Mouse (Mus musculus) adrenal gland, postnatal 36 days (tissue): Measurements from ENCODE around the gene Gcnt7. TPM values are rescaled to one million over a fixed set of nuclear protein-coding genes. Genes with fewer than 3 reads are reported as not detected.

Experiments used
- DNase-seq, 2 experiments: peaks; one replicate each; pipeline ENCODE4 v3.0.0; 2021; ENCODE audit warnings: mixed read lengths in 1 of 2
- total RNA-seq, 2 experiments: library from RNA; stranded (reverse); gene quantifications; 2 replicates each; pipeline ENCODE4 v1.2.3; 2021

Gene Gcnt7
- total RNA-seq, 2 experiments from 2014 or later, result not detected

GRCm38 (mm10) chr2:172404239-172404638, 54.2 kb downstream of the Gcnt7 start:
- DNase-seq, result no peak

GRCm38 (mm10) chr2:172401116-172401825, 57.1 kb downstream of the Gcnt7 start:
- no peak for DNase-seq

Other genes with a start within 250 kb of the Gcnt7 start
- not detected for gene Mc3r, start 210.1 kb downstream of the Gcnt7 start, total RNA-seq
- gene Fam210b, start 113.0 kb downstream of the Gcnt7 start, total RNA-seq, result 10 to 100 TPM; 26.8 to 34.2 TPM
- gene Aurka, start 88.1 kb downstream of the Gcnt7 start, total RNA-seq, result 1 to 10 TPM; 3.4 to 4.2 TPM
- gene Cstf1, start 87.9 kb downstream of the Gcnt7 start, total RNA-seq, result 10 to 100 TPM; 32.4 to 35.2 TPM
- gene Cass4, start 64.8 kb downstream of the Gcnt7 start, total RNA-seq, result under 1 TPM; 0.13 to 0.43 TPM
- gene Rtf2, start 18.0 kb downstream of the Gcnt7 start, total RNA-seq, result 10 to 100 TPM; 76.2 to 86.3 TPM
- not detected for gene Fam209, start 13.9 kb upstream of the Gcnt7 start, total RNA-seq
- not detected for gene Tfap2c, start 91.0 kb upstream of the Gcnt7 start, total RNA-seq